Mouse (Mus musculus): ENCODE results near the gene Htra3. TPM values are rescaled to one million over a fixed set of nuclear protein-coding genes. Genes with fewer than 3 reads are reported as not detected.

The Htra3 gene
- polyA plus RNA-seq, 1 experiment from 2014 or later = 7.8 TPM

DNA sequence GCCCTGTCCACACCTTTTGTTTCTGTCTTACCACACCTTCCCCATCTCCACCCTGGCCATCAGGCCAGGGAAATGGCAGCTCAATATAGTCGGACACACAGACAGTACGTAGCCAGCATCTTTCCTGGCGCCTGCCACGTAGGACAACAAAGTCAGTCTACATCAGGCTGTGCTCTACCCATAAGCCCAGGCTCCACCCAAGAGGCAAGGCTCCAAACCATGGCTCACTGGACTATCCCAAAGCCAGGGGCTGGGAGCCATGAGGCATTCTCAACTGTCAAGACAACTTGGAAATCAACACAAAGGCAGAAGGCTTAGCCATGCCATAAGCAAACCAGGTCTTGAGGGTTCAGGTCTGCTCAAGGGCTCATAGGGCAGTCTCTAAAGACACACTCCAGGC is 24.2 kb upstream of the Htra3 start:
- DNase-seq (ENCODE audit: low spot score) (no peak), ATAC-seq (no peak)
- H3K4me1 ChIP-seq (ENCODE audit: control insufficient read depth, insufficient read depth, low read length) = no peaks in the 10 kb centered on the region
- no peaks in the 10 kb centered on the region for H3K9me3 ChIP-seq (replicated peaks; ENCODE audit: control insufficient read depth, low read length)
- no peak overlapping the region for H3K27ac ChIP-seq (ENCODE audit: low read depth, low read length)
- H3K4me3 ChIP-seq (ENCODE audit: low read depth, low read length) = no peak overlapping the region
- WGBS = 96% methylated on average over 4 of the region's 4 CpGs
- no peaks in the 10 kb centered on the region for H3K27me3 ChIP-seq (replicated peaks; ENCODE audit: control insufficient read depth, insufficient read depth, low read length)
- no peak overlapping the region for H3K4me2 ChIP-seq (ENCODE audit: low read length)
- no peak overlapping the region for H3K9ac ChIP-seq (ENCODE audit: low read length)
- no peaks in the 10 kb centered on the region for H3K36me3 ChIP-seq (ENCODE audit: control insufficient read depth, insufficient read depth, low read length)

DNA sequence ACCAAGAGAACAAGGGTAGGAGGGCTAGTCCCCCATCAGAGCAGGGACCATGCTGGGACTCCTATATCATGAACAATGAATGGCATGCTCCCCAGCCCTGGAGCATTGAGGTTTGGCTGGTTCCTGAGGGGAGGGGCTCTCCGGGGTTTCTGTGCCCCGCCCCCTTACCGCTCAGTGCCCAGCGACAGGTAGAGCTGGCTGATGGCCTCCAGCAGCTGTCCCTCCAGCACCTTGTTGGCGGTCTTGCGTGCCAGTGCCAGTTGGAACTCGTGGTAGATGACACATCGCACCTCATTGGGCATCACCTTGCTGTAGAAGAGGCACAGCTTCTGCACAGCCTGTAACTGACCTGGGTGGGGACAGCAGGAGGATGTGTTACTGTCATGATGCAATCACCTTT is 23.6 kb upstream of the Htra3 start:
- DNase-seq (ENCODE audit: low spot score) = no peak
- Histone ChIP-seq H3K4me1 (ENCODE audit: control insufficient read depth, insufficient read depth, low read length) (no peaks in the 10 kb centered on the region), H3K27ac (ENCODE audit: low read depth, low read length) (no peak overlapping the region), H3K4me2 (ENCODE audit: low read length) (no peak overlapping the region), H3K36me3 (ENCODE audit: control insufficient read depth, insufficient read depth, low read length) (no peaks in the 10 kb centered on the region), H3K9ac (ENCODE audit: low read length) (no peak overlapping the region), H3K4me3 (ENCODE audit: low read depth, low read length) (no peak overlapping the region), H3K27me3 (replicated peaks; ENCODE audit: control insufficient read depth, insufficient read depth, low read length) (no peaks in the 10 kb centered on the region), H3K9me3 (replicated peaks; ENCODE audit: control insufficient read depth, low read length) (no peaks in the 10 kb centered on the region)
- WGBS = 78% methylated on average over 8 of the region's 8 CpGs
- ATAC-seq = no peak

DNA sequence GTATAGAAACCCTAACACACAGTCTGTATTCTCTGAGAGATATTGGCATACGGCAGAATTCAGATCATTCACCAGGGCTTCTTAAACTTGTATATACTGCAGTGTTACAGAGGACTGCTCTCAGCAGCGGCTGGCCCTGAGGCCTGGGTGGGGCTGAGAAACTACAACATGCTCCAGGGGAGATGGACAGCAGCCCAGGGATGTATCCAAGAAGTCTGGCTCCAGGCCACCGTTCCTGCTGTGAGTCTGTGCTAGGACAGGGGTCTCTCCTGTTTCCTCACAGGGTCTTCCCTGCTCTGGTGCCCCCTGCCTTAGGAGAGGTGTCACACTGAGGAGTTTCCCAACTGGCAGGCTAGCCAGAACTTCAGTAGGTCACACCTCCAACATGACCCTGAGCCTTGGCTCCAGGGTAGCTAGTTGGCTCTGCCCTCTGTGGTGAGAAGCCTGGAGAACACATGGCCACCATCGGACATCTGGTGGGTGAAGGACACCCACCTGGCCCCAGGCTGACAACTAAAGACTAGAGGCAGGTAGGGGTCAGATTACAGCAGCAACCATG is 23.1 kb upstream of the Htra3 start:
- no peaks in the 10 kb centered on the region for H3K4me1 ChIP-seq (ENCODE audit: control insufficient read depth, insufficient read depth, low read length)
- 84% methylated on average over 4 of the region's 4 CpGs for WGBS
- no peak overlapping the region for H3K4me2 ChIP-seq (ENCODE audit: low read length)
- ATAC-seq (no peak), DNase-seq (ENCODE audit: low spot score) (no peak)
- H3K9me3 ChIP-seq (replicated peaks; ENCODE audit: control insufficient read depth, low read length) = no peaks in the 10 kb centered on the region
- no peaks in the 10 kb centered on the region for H3K27me3 ChIP-seq (replicated peaks; ENCODE audit: control insufficient read depth, insufficient read depth, low read length)
- no peaks in the 10 kb centered on the region for H3K36me3 ChIP-seq (ENCODE audit: control insufficient read depth, insufficient read depth, low read length)
- H3K9ac ChIP-seq (ENCODE audit: low read length) = no peak overlapping the region
- no peak overlapping the region for H3K27ac ChIP-seq (ENCODE audit: low read depth, low read length)
- no peak overlapping the region for H3K4me3 ChIP-seq (ENCODE audit: low read depth, low read length)

DNA sequence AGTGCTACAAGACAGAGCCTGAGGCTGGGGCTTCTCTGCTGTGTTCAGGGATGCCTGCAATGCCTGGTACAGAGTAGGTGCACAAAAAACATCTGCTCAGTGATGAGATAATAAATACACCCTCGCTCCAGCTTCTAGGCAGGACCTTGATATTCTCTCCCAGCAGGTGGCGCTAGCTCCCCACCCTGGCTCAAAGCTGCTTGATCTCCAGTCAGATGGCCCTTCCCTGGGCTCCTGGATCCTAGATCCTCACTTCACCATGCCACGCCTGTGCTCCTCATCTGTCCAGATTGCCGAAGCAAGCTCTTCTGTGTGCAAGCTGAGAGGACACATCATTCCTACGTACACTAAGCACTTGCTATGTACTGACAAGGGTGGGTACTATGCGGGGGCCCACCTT is 21.5 kb upstream of the Htra3 start:
- WGBS = 44% methylated on average over 6 of the region's 6 CpGs
- H3K4me3 ChIP-seq (ENCODE audit: low read depth, low read length) = no peak overlapping the region
- no peaks in the 10 kb centered on the region for H3K4me1 ChIP-seq (ENCODE audit: control insufficient read depth, insufficient read depth, low read length)
- no peak for ATAC-seq
- H3K9ac ChIP-seq (ENCODE audit: low read length) = no peak overlapping the region
- H3K4me2 ChIP-seq (ENCODE audit: low read length) = no peak overlapping the region
- H3K9me3 ChIP-seq (replicated peaks; ENCODE audit: control insufficient read depth, low read length) = no peaks in the 10 kb centered on the region
- no peak overlapping the region for H3K27ac ChIP-seq (ENCODE audit: low read depth, low read length)
- no peaks in the 10 kb centered on the region for H3K36me3 ChIP-seq (ENCODE audit: control insufficient read depth, insufficient read depth, low read length)
- peak; percentile 56 for DNase-seq (ENCODE audit: low spot score)
- H3K27me3 ChIP-seq (replicated peaks; ENCODE audit: control insufficient read depth, insufficient read depth, low read length) = no peaks in the 10 kb centered on the region

DNA sequence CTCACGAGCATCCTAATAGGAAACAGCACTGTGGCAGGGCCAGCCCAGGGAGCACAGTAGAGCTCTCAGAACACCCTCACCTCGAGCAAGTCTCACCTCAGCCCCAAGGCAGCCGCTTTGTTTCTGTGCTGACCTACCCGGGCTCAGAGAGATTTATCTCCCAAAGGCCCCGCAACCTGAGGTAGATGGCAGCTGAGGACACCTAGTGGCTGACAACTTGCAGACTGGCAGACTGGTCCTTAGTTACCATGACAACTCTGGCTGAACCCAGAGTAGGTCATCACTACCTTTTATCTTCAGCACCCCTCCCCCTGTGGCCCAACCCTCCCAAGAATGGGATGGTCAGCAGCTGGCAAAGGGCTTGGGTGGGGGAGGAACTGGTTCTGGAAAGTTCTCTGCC is 16.2 kb upstream of the Htra3 start:
- Histone ChIP-seq H3K27ac (ENCODE audit: low read depth, low read length) (no peak overlapping the region), H3K9me3 (replicated peaks; ENCODE audit: control insufficient read depth, low read length) (no peaks in the 10 kb centered on the region), H3K27me3 (replicated peaks; ENCODE audit: control insufficient read depth, insufficient read depth, low read length) (no peaks in the 10 kb centered on the region), H3K9ac (ENCODE audit: low read length) (no peak overlapping the region), H3K4me3 (ENCODE audit: low read depth, low read length) (no peak overlapping the region), H3K36me3 (ENCODE audit: control insufficient read depth, insufficient read depth, low read length) (no peaks in the 10 kb centered on the region), H3K4me2 (ENCODE audit: low read length) (no peak overlapping the region), H3K4me1 (ENCODE audit: control insufficient read depth, insufficient read depth, low read length) (no peaks in the 10 kb centered on the region)
- DNase-seq (ENCODE audit: low spot score) (peak; percentile 46), ATAC-seq (no peak)
- 18% methylated on average over 5 of the region's 5 CpGs for WGBS

DNA sequence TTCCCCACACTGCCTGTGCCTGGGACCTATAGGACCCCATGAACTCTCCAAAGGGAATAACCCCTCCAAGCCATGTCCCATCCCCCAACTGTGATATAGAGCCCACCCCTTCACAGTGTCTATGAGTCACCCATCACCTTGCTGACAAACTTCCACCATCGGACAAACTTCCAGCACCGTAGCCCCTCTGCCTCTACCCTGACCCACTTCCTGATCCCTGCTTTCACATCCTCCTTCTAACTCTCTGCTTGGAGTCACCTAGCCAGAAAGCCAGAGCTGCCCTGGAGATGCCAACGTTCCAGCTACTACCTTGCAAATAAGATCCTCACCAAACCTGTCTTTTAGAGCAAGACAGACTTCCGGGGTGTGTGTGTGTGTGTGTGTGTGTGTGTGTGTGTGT is 14.1 kb upstream of the Htra3 start:
- no peak overlapping the region for H3K4me2 ChIP-seq (ENCODE audit: low read length)
- ATAC-seq (no peak), DNase-seq (ENCODE audit: low spot score) (no peak)
- no peak overlapping the region for H3K4me3 ChIP-seq (ENCODE audit: low read depth, low read length)
- H3K36me3 ChIP-seq (ENCODE audit: control insufficient read depth, insufficient read depth, low read length) = no peaks in the 10 kb centered on the region
- no peaks in the 10 kb centered on the region for H3K9me3 ChIP-seq (replicated peaks; ENCODE audit: control insufficient read depth, low read length)
- no peaks in the 10 kb centered on the region for H3K4me1 ChIP-seq (ENCODE audit: control insufficient read depth, insufficient read depth, low read length)
- no peaks in the 10 kb centered on the region for H3K27me3 ChIP-seq (replicated peaks; ENCODE audit: control insufficient read depth, insufficient read depth, low read length)
- no peak overlapping the region for H3K27ac ChIP-seq (ENCODE audit: low read depth, low read length)
- WGBS = 81% methylated on average over 4 of the region's 4 CpGs
- no peak overlapping the region for H3K9ac ChIP-seq (ENCODE audit: low read length)

DNA sequence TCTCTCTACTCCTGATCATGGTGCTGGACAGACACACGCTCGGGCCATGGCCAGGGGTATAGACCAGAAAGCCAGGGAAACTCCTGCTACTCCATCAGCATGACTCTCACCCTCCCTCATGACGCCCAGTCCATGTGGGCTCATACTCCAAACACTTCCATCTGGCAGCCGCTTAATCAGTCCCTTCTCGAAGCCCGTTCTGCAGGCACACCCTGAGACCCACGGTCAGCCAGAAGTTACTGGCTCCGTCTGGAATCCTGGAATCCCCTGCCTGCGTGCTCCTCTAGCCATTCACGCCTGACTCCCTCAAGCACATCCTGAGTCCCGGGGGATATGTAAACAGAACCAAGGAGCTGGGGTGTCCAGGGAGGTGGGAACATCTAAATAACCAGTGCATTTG is 11.7 kb upstream of the Htra3 start:
- WGBS = 76% methylated on average over 11 of the region's 11 CpGs
- H3K4me1 ChIP-seq (ENCODE audit: control insufficient read depth, insufficient read depth, low read length) = no peaks in the 10 kb centered on the region
- ATAC-seq = no peak
- no peaks in the 10 kb centered on the region for H3K9me3 ChIP-seq (replicated peaks; ENCODE audit: control insufficient read depth, low read length)
- no peak overlapping the region for H3K27ac ChIP-seq (ENCODE audit: low read depth, low read length)
- DNase-seq (ENCODE audit: low spot score) = no peak
- no peak overlapping the region for H3K9ac ChIP-seq (ENCODE audit: low read length)
- no peaks in the 10 kb centered on the region for H3K36me3 ChIP-seq (ENCODE audit: control insufficient read depth, insufficient read depth, low read length)
- no peak overlapping the region for H3K4me2 ChIP-seq (ENCODE audit: low read length)
- no peak overlapping the region for H3K4me3 ChIP-seq (ENCODE audit: low read depth, low read length)
- H3K27me3 ChIP-seq (replicated peaks; ENCODE audit: control insufficient read depth, insufficient read depth, low read length) = no peaks in the 10 kb centered on the region

DNA sequence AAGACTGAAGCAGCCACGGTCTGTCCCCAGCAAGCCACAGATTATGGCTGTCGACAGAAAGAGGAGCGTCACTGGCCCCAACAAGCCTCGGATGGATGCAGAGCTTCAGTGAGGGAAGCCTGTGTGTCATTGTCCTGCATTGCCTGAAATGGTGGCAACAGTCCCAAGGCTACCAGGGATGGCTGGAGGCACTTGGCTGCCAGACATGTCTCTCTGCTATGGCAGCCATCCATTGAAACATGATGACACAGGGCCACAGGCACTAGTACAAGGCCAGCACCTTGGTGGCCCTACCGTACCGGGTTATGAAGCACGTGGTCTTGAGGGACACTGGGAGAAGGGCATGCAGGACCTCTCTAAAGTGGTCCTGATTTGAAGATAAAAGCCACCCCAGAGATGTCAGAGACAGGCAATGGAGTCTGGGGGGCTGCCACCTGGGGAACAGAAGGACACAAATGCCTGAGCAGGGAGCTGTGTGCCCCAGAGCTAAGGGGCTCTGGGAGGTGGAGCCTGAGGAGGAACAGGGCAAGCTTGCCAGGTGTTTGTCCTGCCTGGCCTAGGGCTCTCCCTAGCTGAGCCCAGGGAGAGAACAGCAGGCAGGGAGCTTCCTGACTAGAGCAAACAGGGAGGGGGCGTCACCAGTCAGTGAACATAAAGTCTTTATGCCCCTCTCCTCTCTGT is 11.0 kb upstream of the Htra3 start:
- no peaks in the 10 kb centered on the region for H3K36me3 ChIP-seq (ENCODE audit: control insufficient read depth, insufficient read depth, low read length)
- H3K27me3 ChIP-seq (replicated peaks; ENCODE audit: control insufficient read depth, insufficient read depth, low read length) = no peaks in the 10 kb centered on the region
- no peak for ATAC-seq
- no peak overlapping the region for H3K4me3 ChIP-seq (ENCODE audit: low read depth, low read length)
- H3K9me3 ChIP-seq (replicated peaks; ENCODE audit: control insufficient read depth, low read length) = no peaks in the 10 kb centered on the region
- H3K27ac ChIP-seq (ENCODE audit: low read depth, low read length) = no peak overlapping the region
- no peak for DNase-seq (ENCODE audit: low spot score)
- no peaks in the 10 kb centered on the region for H3K4me1 ChIP-seq (ENCODE audit: control insufficient read depth, insufficient read depth, low read length)
- 82% methylated on average over 8 of the region's 8 CpGs for WGBS
- H3K4me2 ChIP-seq (ENCODE audit: low read length) = no peak overlapping the region
- no peak overlapping the region for H3K9ac ChIP-seq (ENCODE audit: low read length)

DNA sequence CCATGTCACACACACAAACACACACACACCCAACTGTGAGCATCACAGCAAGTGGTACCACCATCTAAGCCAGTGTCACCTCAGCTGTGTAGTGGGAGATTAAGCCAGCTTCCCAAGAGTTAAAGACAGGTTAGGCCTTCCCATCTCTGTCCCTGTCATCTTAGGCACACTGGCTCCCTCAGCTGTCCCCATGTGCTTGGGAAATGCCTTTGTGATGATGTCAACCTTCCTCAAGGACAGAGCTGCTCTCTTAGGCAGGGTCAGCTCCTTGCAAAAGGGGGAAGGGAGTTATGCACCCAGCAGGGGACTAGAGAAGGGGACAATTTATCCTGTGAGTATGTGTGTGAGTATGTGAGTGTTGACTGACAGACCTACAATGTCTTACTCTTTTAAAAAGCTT is 9.8 kb upstream of the Htra3 start:
- no peak overlapping the region for H3K4me3 ChIP-seq (ENCODE audit: low read depth, low read length)
- H3K4me1 ChIP-seq (ENCODE audit: control insufficient read depth, insufficient read depth, low read length) = no peaks in the 10 kb centered on the region
- no peak overlapping the region for H3K27ac ChIP-seq (ENCODE audit: low read depth, low read length)
- no peak for DNase-seq (ENCODE audit: low spot score)
- no peaks in the 10 kb centered on the region for H3K9me3 ChIP-seq (replicated peaks; ENCODE audit: control insufficient read depth, low read length)
- H3K27me3 ChIP-seq (replicated peaks; ENCODE audit: control insufficient read depth, insufficient read depth, low read length) = no peaks in the 10 kb centered on the region
- ATAC-seq = no peak
- H3K9ac ChIP-seq (ENCODE audit: low read length) = no peak overlapping the region
- no peak overlapping the region for H3K4me2 ChIP-seq (ENCODE audit: low read length)
- no peaks in the 10 kb centered on the region for H3K36me3 ChIP-seq (ENCODE audit: control insufficient read depth, insufficient read depth, low read length)
